Mouse (Mus musculus): ENCODE measurements around the gene Asb18.

Asb18 gene

GRCm38 (mm10) chr1:89934316-89935260 lies 79.9 kb downstream of the Asb18 start:
- in situ Hi-C loops (cut with MboI, MseI): loop anchor here in 1 of 2 experiments (5.0 to 25.0 kb wide), 2 partner anchors 287 to 1422 kb away; partner anchors contain the start of gene Glrp1

DNA sequence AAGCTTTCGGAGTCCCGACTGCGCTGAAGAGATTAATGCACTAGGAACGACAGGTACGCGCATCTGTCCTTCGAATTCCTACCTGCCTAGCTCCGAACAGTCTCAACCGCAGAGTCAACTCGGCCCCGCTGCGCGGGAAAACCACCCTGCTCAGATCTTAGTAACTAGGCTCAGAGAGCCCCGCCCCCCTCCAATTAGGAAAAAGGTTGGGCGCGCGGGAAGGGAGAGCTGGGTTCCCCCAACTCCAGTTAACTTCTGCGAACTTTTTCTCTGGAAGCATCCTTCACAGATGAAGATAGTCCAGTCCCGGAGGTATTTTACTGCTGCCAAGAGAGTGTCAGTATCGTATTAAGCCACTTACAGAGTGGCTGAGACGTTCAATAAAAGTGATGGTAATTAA lies 80.7 kb downstream of the Asb18 start:
- in situ Hi-C loops (cut with MboI, MseI): loop anchor here in 1 of 2 experiments (25.0 kb wide), 1 partner anchor 1421 kb away; the partner anchor contains the start of gene Glrp1

DNA sequence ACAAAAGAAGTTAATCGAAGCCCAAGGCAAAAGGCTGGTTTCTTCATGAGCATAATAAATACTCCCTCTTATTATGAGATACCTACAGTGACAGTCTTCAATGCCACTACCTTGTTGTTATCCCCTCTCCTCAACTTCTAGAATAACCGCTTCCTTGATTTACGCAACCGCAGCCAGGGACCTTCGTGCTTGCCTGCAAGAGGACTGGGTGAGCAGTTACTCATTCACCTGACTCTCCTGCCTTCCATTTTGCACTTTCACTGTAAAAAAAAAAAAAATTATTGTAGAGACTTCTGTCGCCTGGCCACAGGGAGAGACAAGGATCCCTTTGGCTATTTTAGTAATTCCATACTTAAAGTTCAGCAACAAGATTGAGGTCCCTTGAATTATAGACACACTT lies 81.4 kb downstream of the Asb18 start:
- in situ Hi-C loops (cut with MboI, MseI): loop anchor here in 1 of 2 experiments (25.0 kb wide), 1 partner anchor 1421 kb away; the partner anchor contains the start of gene Glrp1

- in situ Hi-C loops (cut with MboI, MseI): loop anchor here in 1 of 2 experiments (25.0 kb wide), 1 partner anchor 1420 kb away; the partner anchor contains the start of gene Glrp1
Observed at GRCm38 (mm10) chr1:89932616-89933015, 81.8 kb downstream of the Asb18 start.

DNA sequence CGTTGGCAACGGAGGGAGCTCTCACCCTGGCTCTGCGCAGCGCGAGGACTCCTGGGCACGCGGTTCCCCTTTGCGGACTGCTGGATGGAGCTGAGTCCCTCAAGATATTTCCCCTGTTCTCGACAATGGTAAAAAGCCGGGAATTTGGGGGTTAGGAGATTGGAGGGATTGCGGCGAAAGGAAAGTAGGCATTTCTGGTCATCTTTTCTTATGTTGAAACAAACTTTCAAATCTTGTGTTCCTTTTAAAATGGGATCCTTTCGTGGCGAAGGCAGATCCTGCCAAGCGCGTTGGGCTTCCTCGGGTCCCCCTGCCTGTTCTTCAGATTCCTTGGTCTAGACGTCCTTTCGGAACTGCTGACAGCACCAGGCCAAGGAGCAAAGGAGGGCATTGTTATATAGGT lies 82.4 kb downstream of the Asb18 start:
- in situ Hi-C loops (cut with MboI, MseI): loop anchor here in 1 of 2 experiments (25.0 kb wide), 1 partner anchor 1420 kb away; the partner anchor contains the start of gene Glrp1

DNA sequence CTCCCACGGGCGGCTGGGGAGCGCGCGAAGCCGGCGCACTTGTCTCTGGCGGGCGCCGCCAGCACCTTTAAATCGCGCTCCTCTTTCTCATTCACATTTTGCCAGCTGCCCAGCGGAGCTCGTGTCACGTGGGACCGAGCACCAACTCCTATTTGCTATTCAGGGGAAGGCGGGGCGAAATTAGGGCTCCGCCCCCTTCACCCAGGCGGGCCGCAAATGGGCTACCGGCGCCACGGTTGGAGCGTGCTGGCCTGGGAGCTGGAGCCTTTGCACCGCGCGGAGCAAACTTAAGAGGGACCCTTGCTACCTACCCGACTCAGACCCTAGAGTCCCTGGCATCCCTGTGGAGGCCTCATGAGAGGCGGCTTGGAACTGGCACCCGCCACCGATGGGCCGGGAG lies 83.3 kb downstream of the Asb18 start, which contains the start of gene Gbx2:
Gene Gbx2, minus strand, starts transcription at position 60 of the 400 bp plus-strand sequence.
- in situ Hi-C loops (cut with MboI, MseI): loop anchor here in 1 of 2 experiments (25.0 kb wide), 1 partner anchor 1419 kb away; the partner anchor contains the start of gene Glrp1

- in situ Hi-C loops (cut with MboI, MseI): loop anchor here in 1 of 2 experiments (25.0 kb wide), 1 partner anchor 1418 kb away; the partner anchor contains the start of gene Glrp1
Observed at GRCm38 (mm10) chr1:89930551-89930950, 83.9 kb downstream of the Asb18 start.

GRCm38 (mm10) chr1:89929721-89930505 lies 84.6 kb downstream of the Asb18 start:
- in situ Hi-C loops (cut with MboI, MseI): loop anchor here in 1 of 2 experiments (25.0 kb wide), 1 partner anchor 1418 kb away; the partner anchor contains the start of gene Glrp1

DNA sequence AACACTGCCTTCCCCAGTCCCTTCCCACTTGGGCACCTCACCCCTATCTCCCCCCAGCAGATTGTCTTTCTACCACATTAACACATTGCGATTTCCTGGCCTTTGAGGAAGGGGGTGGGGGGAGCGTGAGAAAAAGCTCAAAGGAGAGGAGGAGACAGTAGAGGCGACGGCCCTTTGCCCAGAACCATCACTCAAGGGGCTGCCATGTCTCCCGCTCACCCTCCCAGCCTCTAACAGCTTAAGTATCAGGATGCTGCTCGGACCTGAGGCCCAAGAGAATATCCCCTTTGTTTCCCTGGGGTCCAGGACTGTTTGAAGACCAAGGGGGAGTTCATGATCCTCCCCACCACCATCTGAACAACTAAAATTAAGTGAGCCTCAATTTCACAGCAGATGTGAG lies 85.3 kb downstream of the Asb18 start:
- in situ Hi-C loops (cut with MboI, MseI): loop anchor here in 1 of 2 experiments (25.0 kb wide), 1 partner anchor 1417 kb away; the partner anchor contains the start of gene Glrp1

- in situ Hi-C loops (cut with MboI, MseI): loop anchor here in 1 of 2 experiments (25.0 kb wide), 1 partner anchor 1416 kb away; the partner anchor contains the start of gene Glrp1
Observed at GRCm38 (mm10) chr1:89928676-89929075, 85.8 kb downstream of the Asb18 start.

DNA sequence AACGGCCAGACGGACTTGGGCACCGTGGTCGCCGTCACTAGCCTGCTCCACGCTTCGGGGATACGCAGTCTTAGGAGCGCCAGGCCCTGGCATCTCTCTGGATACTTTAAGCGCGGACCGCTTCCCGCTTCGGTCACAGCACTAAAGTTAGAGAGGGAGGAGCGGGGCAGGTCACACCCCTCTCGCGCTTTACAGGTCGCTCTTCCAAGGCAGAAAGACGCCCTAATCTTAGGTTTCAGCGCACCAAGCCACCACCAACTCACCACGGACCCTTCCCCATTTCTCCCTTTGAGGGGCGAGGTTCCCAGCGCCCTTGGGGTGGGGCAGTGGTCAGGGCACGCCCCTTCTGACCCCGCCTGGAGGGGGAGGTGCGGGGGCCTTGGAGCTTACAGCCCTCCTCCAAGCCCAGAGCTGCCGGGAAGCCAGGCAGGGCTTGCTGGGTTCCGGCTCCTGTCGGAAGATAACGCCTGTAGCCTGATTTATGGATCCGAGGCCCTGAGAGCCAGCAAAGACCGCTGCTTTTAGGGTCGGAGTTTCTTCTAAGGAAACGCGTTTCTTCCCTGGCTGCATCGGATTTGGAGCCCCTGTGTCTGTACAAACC lies 87.3 kb downstream of the Asb18 start:
- in situ Hi-C loops (cut with MboI, MseI): loop anchor here in 1 of 2 experiments (25.0 kb wide), 1 partner anchor 1415 kb away; the partner anchor contains the start of gene Glrp1

GRCm38 (mm10) chr1:89926583-89927060 lies 87.8 kb downstream of the Asb18 start:
- in situ Hi-C loops (cut with MboI, MseI): loop anchor here in 1 of 2 experiments (25.0 kb wide), 1 partner anchor 1414 kb away; the partner anchor contains the start of gene Glrp1

GRCm38 (mm10) chr1:89925501-89926190 lies 88.8 kb downstream of the Asb18 start:
- in situ Hi-C loops (cut with MboI, MseI): loop anchor here in 1 of 2 experiments (25.0 kb wide), 1 partner anchor 1413 kb away; the partner anchor contains the start of gene Glrp1

DNA sequence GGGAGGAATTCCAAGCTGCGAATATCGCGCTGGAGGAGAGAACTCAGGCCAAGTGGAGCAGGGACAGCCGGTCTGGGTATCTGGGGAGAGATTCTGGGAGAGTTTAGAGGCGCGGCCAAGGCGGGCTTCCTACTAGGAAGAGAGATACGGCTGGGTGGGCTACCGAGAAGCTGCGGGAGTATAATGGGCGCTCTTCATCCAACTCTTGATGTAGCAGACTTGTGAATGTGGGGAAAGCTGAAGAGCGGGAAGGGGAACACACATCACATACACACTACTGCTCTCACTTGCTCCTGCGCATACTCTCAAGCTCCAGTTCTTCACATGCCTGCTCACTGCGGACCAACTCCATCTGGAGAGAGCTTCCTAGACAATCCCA lies 90.8 kb downstream of the Asb18 start:
- in situ Hi-C loops (cut with MboI, MseI): loop anchor here in 1 of 2 experiments (25.0 kb wide), 1 partner anchor 1736 kb away; no protein-coding TSS in a partner anchor

DNA sequence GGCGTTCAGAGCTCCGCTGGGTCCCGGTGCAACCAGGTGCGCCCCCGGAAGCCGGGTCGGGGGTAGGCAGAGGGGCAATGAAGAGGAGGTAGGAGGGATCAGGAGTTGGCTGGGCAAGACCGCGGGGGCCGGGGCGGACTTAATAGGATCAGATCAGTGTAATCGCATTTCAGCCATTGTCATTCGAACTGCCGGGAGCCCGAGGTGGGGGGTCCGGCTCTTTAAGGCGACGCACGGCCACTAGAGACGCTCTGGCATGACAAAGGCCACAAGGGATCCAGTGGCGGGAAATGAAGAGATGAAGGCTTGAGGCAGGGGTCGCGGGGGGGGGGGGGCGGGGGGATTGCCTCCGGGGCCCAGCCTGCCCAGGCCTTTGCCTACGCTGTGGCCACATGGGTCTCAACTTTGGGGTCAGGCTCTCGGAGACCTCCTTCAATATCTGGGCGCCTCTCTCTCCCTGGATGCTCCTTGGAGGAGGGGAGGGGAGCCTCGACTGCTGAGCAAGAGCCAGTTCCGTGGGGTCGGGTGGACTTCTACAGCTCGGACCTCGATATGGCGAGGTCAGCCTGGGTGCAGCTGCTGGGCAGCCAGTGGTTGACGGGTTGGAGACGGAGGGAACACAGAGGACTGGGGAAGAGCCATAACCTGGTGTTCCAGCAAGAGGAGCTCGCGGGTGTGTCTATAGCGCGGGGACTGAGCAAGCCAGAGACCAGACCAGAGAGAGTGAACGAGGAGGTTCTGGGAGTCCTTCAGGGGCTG lies 91.4 kb downstream of the Asb18 start:
- in situ Hi-C loops (cut with MboI, MseI): loop anchor here in 1 of 2 experiments (25.0 kb wide), 1 partner anchor 1736 kb away; no protein-coding TSS in a partner anchor

GRCm38 (mm10) chr1:89922282-89922681 lies 92.2 kb downstream of the Asb18 start:
- in situ Hi-C loops (cut with MboI, MseI): loop anchor here in 1 of 2 experiments (25.0 kb wide), 1 partner anchor 1735 kb away; no protein-coding TSS in a partner anchor

GRCm38 (mm10) chr1:89921806-89922205 lies 92.7 kb downstream of the Asb18 start:
- in situ Hi-C loops (cut with MboI, MseI): loop anchor here in 1 of 2 experiments (25.0 kb wide), 1 partner anchor 1735 kb away; no protein-coding TSS in a partner anchor

GRCm38 (mm10) chr1:89919206-89919605 lies 95.3 kb downstream of the Asb18 start:
- in situ Hi-C loops (cut with MboI, MseI): loop anchor here in 1 of 2 experiments (25.0 kb wide), 1 partner anchor 1732 kb away; no protein-coding TSS in a partner anchor
